Mouse (Mus musculus) C2C12 (cell line): ENCODE measurements around the gene Rpusd4. TPM values are rescaled to one million over a fixed set of nuclear protein-coding genes. Genes with fewer than 3 reads are reported as not detected.

Experiments used
- H3K27me3 ChIP-seq: one replicate; pipeline ENCODE4 v1.6.1; 2011; ENCODE audit not compliant: control insufficient read depth, insufficient read depth, insufficient read length
- H3K36me3 ChIP-seq: one replicate; pipeline ENCODE4 v1.6.1; 2011; ENCODE audit not compliant: control insufficient read depth, insufficient read depth
- H3K4me3 ChIP-seq: one replicate; pipeline ENCODE4 v1.5.1; 2011; ENCODE audit warnings: mild to moderate bottlenecking, control low read depth; ENCODE audit not compliant: poor library complexity, insufficient read depth, severe bottlenecking
- H3K79me2 ChIP-seq: one replicate; pipeline ENCODE4 v1.6.1; 2011; ENCODE audit not compliant: control insufficient read depth, insufficient read depth
- H3K79me3 ChIP-seq: one replicate; pipeline ENCODE4 v1.6.1; 2011; ENCODE audit warnings: low read depth, control low read depth
- H3ac ChIP-seq: one replicate; pipeline ENCODE3; 2011; ENCODE audit warnings: low read depth; ENCODE audit not compliant: control insufficient read depth, insufficient read length
- CEBPB ChIP-seq: IDR thresholded peaks from one replicate; pipeline ENCODE4 v1.6.1; 2011; ENCODE audit warnings: low read depth, mild to moderate bottlenecking, control low read depth, moderate library complexity
- CTCF ChIP-seq: IDR thresholded peaks from one replicate; pipeline ENCODE4 v1.5.1; 2011; ENCODE audit not compliant: control insufficient read depth, insufficient read depth, insufficient read length
- FOSL1 ChIP-seq: IDR thresholded peaks from one replicate; pipeline ENCODE4 v1.8.0; 2011; ENCODE audit warnings: mild to moderate bottlenecking, low read length; ENCODE audit not compliant: poor library complexity, insufficient read depth, severe bottlenecking
- MAX ChIP-seq: IDR thresholded peaks from one replicate; pipeline ENCODE4 v1.6.1; 2011; ENCODE audit warnings: mild to moderate bottlenecking, control low read depth
- MYOD1 ChIP-seq: IDR thresholded peaks from one replicate; pipeline ENCODE4 v1.6.1; 2011; ENCODE audit warnings: low read depth; ENCODE audit not compliant: control insufficient read depth, insufficient read length
- MYOG ChIP-seq: IDR thresholded peaks from one replicate; pipeline ENCODE4 v1.6.1; 2011; ENCODE audit not compliant: control insufficient read depth, insufficient read length; ENCODE audit errors: extremely low read depth
- USF1 ChIP-seq: IDR thresholded peaks from one replicate; pipeline ENCODE4 v1.6.1; 2011; ENCODE audit warnings: low read depth, mild to moderate bottlenecking, control low read depth, moderate library complexity
- polyA plus RNA-seq: library from polyadenylated mRNA; unstranded; fragments of >200 nt; fragmentation: generic; extraction: Trizol; gene quantifications from one replicate; pipeline ENCODE4 v1.2.1, GENCODE M21; 2012; ENCODE audit warnings: missing spikeins

The Rpusd4 gene
- polyA plus RNA-seq, 1 experiment: 18.4 TPM

- H3K79me3 ChIP-seq: no peaks in the 10 kb centered on the region
- H3K36me3 ChIP-seq: no peaks in the 10 kb centered on the region
- H3K27me3 ChIP-seq: no peaks in the 10 kb centered on the region
- no peak overlapping the region for H3ac ChIP-seq
- TF ChIP-seq MYOD1: no peak
- no peak for TF ChIP-seq FOSL1
- no peak for TF ChIP-seq CEBPB
- TF ChIP-seq MYOG: no peak
- no peak for TF ChIP-seq MAX
- no peak for TF ChIP-seq USF1
- no peak for TF ChIP-seq CTCF
- H3K4me3 ChIP-seq: no peak overlapping the region
- no peaks in the 10 kb centered on the region for H3K79me2 ChIP-seq
These were observed 39.8 kb downstream of the Rpusd4 start for GRCm38 (mm10) chr9:35307461-35307860.

GRCm38 (mm10) chr9:35310377-35310776 is 42.7 kb downstream of the Rpusd4 start:
- TF ChIP-seq MYOG (no peak), CEBPB (no peak), MAX (no peak), MYOD1 (no peak), FOSL1 (no peak), CTCF (no peak), USF1 (no peak)
- Histone ChIP-seq H3ac (no peak overlapping the region), H3K79me2 (no peaks in the 10 kb centered on the region), H3K36me3 (no peaks in the 10 kb centered on the region), H3K79me3 (no peaks in the 10 kb centered on the region), H3K27me3 (no peaks in the 10 kb centered on the region), H3K4me3 (no peak overlapping the region)

GRCm38 (mm10) chr9:35312516-35312915 is 44.9 kb downstream of the Rpusd4 start:
- Histone ChIP-seq H3K27me3 (no peaks in the 10 kb centered on the region), H3ac (no peak overlapping the region), H3K4me3 (no peak overlapping the region), H3K36me3 (no peaks in the 10 kb centered on the region), H3K79me3 (no peaks in the 10 kb centered on the region), H3K79me2 (no peaks in the 10 kb centered on the region)
- no peak for TF ChIP-seq MAX
- TF ChIP-seq CEBPB: no peak
- TF ChIP-seq CTCF: no peak
- TF ChIP-seq USF1: no peak
- no peak for TF ChIP-seq MYOG
- no peak for TF ChIP-seq FOSL1
- no peak for TF ChIP-seq MYOD1

GRCm38 (mm10) chr9:35313601-35314000 is 45.9 kb downstream of the Rpusd4 start:
- Histone ChIP-seq H3K79me2 (no peaks in the 10 kb centered on the region), H3K36me3 (no peaks in the 10 kb centered on the region), H3K4me3 (no peak overlapping the region), H3ac (no peak overlapping the region), H3K27me3 (no peaks in the 10 kb centered on the region), H3K79me3 (no peaks in the 10 kb centered on the region)
- no peak for TF ChIP-seq CEBPB
- TF ChIP-seq USF1: no peak
- no peak for TF ChIP-seq MAX
- no peak for TF ChIP-seq FOSL1

GRCm38 (mm10) chr9:35314254-35314653 is 46.6 kb downstream of the Rpusd4 start:
- H3K79me2 ChIP-seq: no peaks in the 10 kb centered on the region
- no peaks in the 10 kb centered on the region for H3K27me3 ChIP-seq
- TF ChIP-seq CEBPB: no peak

GRCm38 (mm10) chr9:35316771-35317211 is 49.1 kb downstream of the Rpusd4 start:
- Histone ChIP-seq H3K79me2 (no peaks in the 10 kb centered on the region), H3K27me3 (no peaks in the 10 kb centered on the region), H3K36me3 (no peaks in the 10 kb centered on the region), H3K4me3 (no peak overlapping the region), H3K79me3 (no peaks in the 10 kb centered on the region), H3ac (no peak overlapping the region)
- no peak for TF ChIP-seq MYOG
- no peak for TF ChIP-seq MYOD1
- no peak for TF ChIP-seq CTCF
- no peak for TF ChIP-seq MAX
- no peak for TF ChIP-seq CEBPB
- TF ChIP-seq USF1: no peak
- no peak for TF ChIP-seq FOSL1

More at GRCm38 (mm10) chr9:35314254-35314653, 46.6 kb downstream of the Rpusd4 start:
- H3K79me3 ChIP-seq: no peaks in the 10 kb centered on the region
- H3ac ChIP-seq: no peak overlapping the region
- no peaks in the 10 kb centered on the region for H3K36me3 ChIP-seq
- no peak overlapping the region for H3K4me3 ChIP-seq
